Mouse (Mus musculus) ES-Bruce4 (cell line): ENCODE results near the gene Acsl4.

ENCODE experiments used
- CTCF ChIP-seq: IDR thresholded peaks from one replicate; pipeline ENCODE4 v1.8.1; 2011; ENCODE audit warnings: low read depth, low read length
- POLR2A ChIP-seq: IDR thresholded peaks from one replicate; pipeline ENCODE4 v1.8.1; 2011; ENCODE audit warnings: low read length; ENCODE audit not compliant: insufficient read depth

GRCm38 (mm10) chrX:142305869-142306581 lies 84.3 kb downstream of the Acsl4 start, which contains the start of gene Kcne1l:
- TF ChIP-seq CTCF (no peak), POLR2A (no peak)
